Mouse (Mus musculus): Measurements from ENCODE around the gene 4931406P16Rik.

GRCm38 (mm10) chr7:34266421-34266820 lies 46.9 kb downstream of the 4931406P16Rik start:
- TF ChIP-seq CTCF (IDR thresholded peaks at IDR 0.05; ENCODE audit: insufficient read depth, low read depth, low read length) = no peak
- TF ChIP-seq POLR2A (IDR thresholded peaks at IDR 0.05; ENCODE audit: insufficient read depth, low read depth, low read length) = no peak
